Mouse (Mus musculus): ENCODE measurements at regions not wholly inside any gene's neighbourhood (a gene's known extent, or its start where the extent isn't known, plus 50 kb on each side); places are given as distances from the start of the nearest gene placed in this dataset.

GRCm38 (mm10) chr2:138640654-138641053 lies 384.3 kb downstream of the Btbd3 start:
- Histone ChIP-seq H3K4me3 (no peak overlapping the region), H3K27me3 (no peaks in the 10 kb centered on the region), H3K9me3 (no peaks in the 10 kb centered on the region), H3K27ac (no peak overlapping the region), H3K9ac (no peak overlapping the region), H3K4me2 (no peak overlapping the region), H3K36me3 (no peaks in the 10 kb centered on the region), H3K4me1 (no peaks in the 10 kb centered on the region)
- 94% methylated on average over 2 of the region's 2 CpGs for WGBS
- ATAC-seq (ENCODE audit: insufficient number of reproducible peaks, insufficient read depth, low FRiP score, low TSS enrichment, low read depth), result no peak

GRCm38 (mm10) chr2:138641335-138641734 lies 385.0 kb downstream of the Btbd3 start:
- Histone ChIP-seq H3K4me1 (no peaks in the 10 kb centered on the region), H3K4me2 (no peak overlapping the region), H3K27ac (no peak overlapping the region), H3K27me3 (no peaks in the 10 kb centered on the region), H3K4me3 (no peak overlapping the region), H3K9me3 (no peaks in the 10 kb centered on the region), H3K9ac (no peak overlapping the region), H3K36me3 (no peaks in the 10 kb centered on the region)
- ATAC-seq (ENCODE audit: insufficient number of reproducible peaks, insufficient read depth, low FRiP score, low TSS enrichment, low read depth), result no peak
- WGBS, result 91% methylated on average over 1 of the region's 1 CpGs

GRCm38 (mm10) chr2:138648616-138649015 lies 392.3 kb downstream of the Btbd3 start:
- no peaks in the 10 kb centered on the region for H3K4me1 ChIP-seq
- ATAC-seq (ENCODE audit: insufficient number of reproducible peaks, insufficient read depth, low FRiP score, low TSS enrichment, low read depth), result no peak
- H3K9ac ChIP-seq, result no peak overlapping the region
- H3K4me3 ChIP-seq, result no peak overlapping the region
- WGBS, result 58% methylated on average over 3 of the region's 3 CpGs
- H3K9me3 ChIP-seq, result no peaks in the 10 kb centered on the region
- H3K4me2 ChIP-seq, result no peak overlapping the region
- H3K27ac ChIP-seq, result no peak overlapping the region
- no peaks in the 10 kb centered on the region for H3K36me3 ChIP-seq
- no peaks in the 10 kb centered on the region for H3K27me3 ChIP-seq

- Histone ChIP-seq H3K36me3 (no peaks in the 10 kb centered on the region), H3K4me1 (no peaks in the 10 kb centered on the region), H3K27me3 (no peaks in the 10 kb centered on the region), H3K4me3 (no peak overlapping the region), H3K27ac (no peak overlapping the region), H3K4me2 (no peak overlapping the region), H3K9me3 (no peaks in the 10 kb centered on the region), H3K9ac (no peak overlapping the region)
- no peak for ATAC-seq (ENCODE audit: insufficient number of reproducible peaks, insufficient read depth, low FRiP score, low TSS enrichment, low read depth)
Observed at GRCm38 (mm10) chr2:138659376-138659775, 403.0 kb downstream of the Btbd3 start.

- Histone ChIP-seq H3K27ac (no peak overlapping the region), H3K4me2 (no peak overlapping the region), H3K9me3 (no peaks in the 10 kb centered on the region), H3K36me3 (no peaks in the 10 kb centered on the region), H3K4me1 (no peaks in the 10 kb centered on the region), H3K27me3 (no peaks in the 10 kb centered on the region), H3K9ac (no peak overlapping the region), H3K4me3 (no peak overlapping the region)
- ATAC-seq (ENCODE audit: insufficient number of reproducible peaks, insufficient read depth, low FRiP score, low TSS enrichment, low read depth), result no peak
Observed at GRCm38 (mm10) chr2:138670307-138670706, 413.9 kb downstream of the Btbd3 start.

- Histone ChIP-seq H3K27ac (no peak overlapping the region), H3K36me3 (no peaks in the 10 kb centered on the region), H3K9me3 (no peaks in the 10 kb centered on the region), H3K4me3 (no peak overlapping the region), H3K4me2 (no peak overlapping the region), H3K27me3 (no peaks in the 10 kb centered on the region), H3K9ac (no peak overlapping the region), H3K4me1 (peaks cover 5% of the 10 kb centered on the region; the same call in 1 of the 2 replicates)
- no peak for ATAC-seq (ENCODE audit: insufficient number of reproducible peaks, insufficient read depth, low FRiP score, low TSS enrichment, low read depth)
Observed at GRCm38 (mm10) chr2:138674801-138675200, 418.4 kb downstream of the Btbd3 start.

- ATAC-seq (ENCODE audit: insufficient number of reproducible peaks, insufficient read depth, low FRiP score, low TSS enrichment, low read depth), result no peak
- H3K27ac ChIP-seq, result no peak overlapping the region
- H3K4me2 ChIP-seq, result no peak overlapping the region
Observed at GRCm38 (mm10) chr2:138675229-138676065, 419.1 kb downstream of the Btbd3 start.

GRCm38 (mm10) chr2:138688140-138688871 lies 431.9 kb downstream of the Btbd3 start:
- H3K9ac ChIP-seq, result no peak overlapping the region
- ATAC-seq (ENCODE audit: insufficient number of reproducible peaks, insufficient read depth, low FRiP score, low TSS enrichment, low read depth), result no peak
- no peak overlapping the region for H3K27ac ChIP-seq
- no peak overlapping the region for H3K4me2 ChIP-seq
- no peak overlapping the region for H3K4me3 ChIP-seq
- no peaks in the 10 kb centered on the region for H3K36me3 ChIP-seq
- peaks cover 5% of the 10 kb centered on the region for H3K4me1 ChIP-seq
- no peaks in the 10 kb centered on the region for H3K9me3 ChIP-seq
- no peaks in the 10 kb centered on the region for H3K27me3 ChIP-seq

More at GRCm38 (mm10) chr2:138675229-138676065, 419.1 kb downstream of the Btbd3 start:
- no peaks in the 10 kb centered on the region for H3K9me3 ChIP-seq
- no peak overlapping the region for H3K4me3 ChIP-seq
- H3K27me3 ChIP-seq, result no peaks in the 10 kb centered on the region
- H3K9ac ChIP-seq, result no peak overlapping the region
- H3K36me3 ChIP-seq, result no peaks in the 10 kb centered on the region
- 83% methylated on average over 3 of the region's 3 CpGs for WGBS
- H3K4me1 ChIP-seq, result peaks cover 5% of the 10 kb centered on the region; the same call in 1 of the 2 replicates

- no peaks in the 10 kb centered on the region for H3K36me3 ChIP-seq
- no peak overlapping the region for H3K4me3 ChIP-seq
- no peak overlapping the region for H3K27ac ChIP-seq
- peaks cover 5% of the 10 kb centered on the region for H3K4me1 ChIP-seq
- 84% methylated on average over 5 of the region's 5 CpGs for WGBS
- H3K9me3 ChIP-seq, result no peaks in the 10 kb centered on the region
- ATAC-seq (ENCODE audit: insufficient number of reproducible peaks, insufficient read depth, low FRiP score, low TSS enrichment, low read depth), result no peak
- no peak overlapping the region for H3K9ac ChIP-seq
- no peak overlapping the region for H3K4me2 ChIP-seq
- no peaks in the 10 kb centered on the region for H3K27me3 ChIP-seq
Observed at GRCm38 (mm10) chr2:138689497-138689896, 433.1 kb downstream of the Btbd3 start.

- Histone ChIP-seq H3K4me1 (peaks cover 3% of the 10 kb centered on the region; the same call in 1 of the 2 replicates), H3K4me2 (no peak overlapping the region), H3K27ac (no peak overlapping the region), H3K36me3 (no peaks in the 10 kb centered on the region), H3K9ac (no peak overlapping the region), H3K9me3 (no peaks in the 10 kb centered on the region), H3K27me3 (no peaks in the 10 kb centered on the region), H3K4me3 (no peak overlapping the region)
- ATAC-seq (ENCODE audit: insufficient number of reproducible peaks, insufficient read depth, low FRiP score, low TSS enrichment, low read depth), result no peak
- 46% methylated on average over 4 of the region's 4 CpGs for WGBS
Observed at GRCm38 (mm10) chr2:138702783-138703182, 446.4 kb downstream of the Btbd3 start.

- Histone ChIP-seq H3K36me3 (no peaks in the 10 kb centered on the region), H3K9me3 (no peaks in the 10 kb centered on the region), H3K4me1 (peaks cover 3% of the 10 kb centered on the region; the same call in 1 of the 2 replicates), H3K9ac (no peak overlapping the region), H3K4me2 (no peak overlapping the region), H3K27ac (no peak overlapping the region), H3K4me3 (no peak overlapping the region), H3K27me3 (no peaks in the 10 kb centered on the region)
- ATAC-seq (ENCODE audit: insufficient number of reproducible peaks, insufficient read depth, low FRiP score, low TSS enrichment, low read depth), result no peak
- 79% methylated on average over 4 of the region's 4 CpGs for WGBS
Observed at GRCm38 (mm10) chr2:138703943-138704541, 447.7 kb downstream of the Btbd3 start.

GRCm38 (mm10) chr2:138708763-138709162 lies 452.4 kb downstream of the Btbd3 start:
- H3K4me2 ChIP-seq, result no peak overlapping the region
- H3K4me1 ChIP-seq, result peaks cover 3% of the 10 kb centered on the region; the same call in 1 of the 2 replicates
- no peaks in the 10 kb centered on the region for H3K27me3 ChIP-seq
- no peak overlapping the region for H3K9ac ChIP-seq
- no peaks in the 10 kb centered on the region for H3K9me3 ChIP-seq
- no peak for ATAC-seq (ENCODE audit: insufficient number of reproducible peaks, insufficient read depth, low FRiP score, low TSS enrichment, low read depth)
- H3K36me3 ChIP-seq, result no peaks in the 10 kb centered on the region
- 63% methylated on average over 2 of the region's 2 CpGs for WGBS
- no peak overlapping the region for H3K27ac ChIP-seq
- H3K4me3 ChIP-seq, result no peak overlapping the region

Measured in embryonic facial prominence, embryonic 13.5 days (tissue).